ENCODE assay signal across 8 mouse cellular contexts in genomic region chr16:95991122-95991900, GRCm38 (mm10). TPM values are rescaled to one million over a fixed set of nuclear protein-coding genes. Genes with fewer than 3 reads are reported as not detected.
DNase-seq lines count a peak whose midpoint lies in the region; ATAC-seq and TF ChIP-seq lines count a peak whose summit lies in the region.

No protein-coding gene starts in this region.

- 7% methylated on average over 10 of the region's 10 CpGs for WGBS in liver, adult 2 months
- WGBS in liver, embryonic 15.5 days (ENCODE audit: insufficient replicate concordance), result 6% methylated on average over 10 of the region's 10 CpGs

- ATAC-seq in liver, embryonic 15.5 days (ENCODE audit: insufficient read depth), result no peak

- H3K27ac ChIP-seq in liver, adult 2 months (replicated peaks; ENCODE audit: insufficient read depth, low read depth, low read length), result peak overlapping the region; percentile 87
- peak overlapping the region; percentile 69 for H3K27ac ChIP-seq in liver, embryonic 15.5 days (replicated peaks)

- peak overlapping the region; percentile 99 for H3K4me3 ChIP-seq in liver, adult 2 months (ENCODE audit: insufficient read depth, low read depth, low read length)
- peak overlapping the region; percentile 87 for H3K4me3 ChIP-seq in liver, embryonic 15.5 days (replicated peaks)

- peaks cover 5% of the 10 kb centered on the region for H3K4me1 ChIP-seq in liver, adult 2 months (ENCODE audit: control insufficient read depth, insufficient read depth, low read length)
- H3K4me1 ChIP-seq in liver, embryonic 15.5 days (replicated peaks), result peaks cover 18% of the 10 kb centered on the region

- no peaks in the 10 kb centered on the region for H3K27me3 ChIP-seq in liver, adult 2 months (ENCODE audit: control insufficient read depth, insufficient read depth, low read length)
- H3K27me3 ChIP-seq in liver, embryonic 15.5 days, result no peaks in the 10 kb centered on the region

- no peak for DNase-seq in liver, adult 2 months (ENCODE audit: extremely low read depth, low read depth, low spot score)
- no peak for DNase-seq in liver
- peak; percentile 23 for DNase-seq in brain, embryonic 14.5 days (ENCODE audit: low read depth)
- DNase-seq in heart, postnatal 10 days, result peak; percentile 13 to 21
- peak; percentile 28 for DNase-seq in thymus, postnatal 4 days
- DNase-seq in gastrocnemius, postnatal 36 days, result no peak
- no peak for DNase-seq in left cerebral cortex, postnatal 36 days (ENCODE audit: low spot score in 2 of 2)

- peak overlapping the region; percentile 90 for H3K4me2 ChIP-seq in liver, embryonic 15.5 days

- no peaks in the 10 kb centered on the region for H3K9me3 ChIP-seq in liver, embryonic 15.5 days (replicated peaks)

- intact Hi-C loops in heart, postnatal 10 days (cut with DNase I), result no loop called here
- intact Hi-C loops in gastrocnemius, postnatal 36 days (cut with DNase I), result no loop called here
- intact Hi-C loops in left cerebral cortex, postnatal 36 days (cut with DNase I), result no loop called here

- no peak for TF ChIP-seq CTCF in liver, adult 2 months (IDR thresholded peaks at IDR 0.05; ENCODE audit: low read depth, low read length)
- TF ChIP-seq CTCF in brain, embryonic 14.5 days (IDR thresholded peaks at IDR 0.05; ENCODE audit: borderline replicate concordance, extremely low read depth, insufficient read depth, insufficient read length), result no peak

- peak overlapping the region; percentile 87 for H3K9ac ChIP-seq in liver, adult 2 months (ENCODE audit: low read depth, low read length)
- H3K9ac ChIP-seq in liver, embryonic 15.5 days, result peak overlapping the region; percentile 78

- peaks cover 17% of the 10 kb centered on the region; the same call in 1 of the 2 replicates for H3K36me3 ChIP-seq in liver, adult 2 months (ENCODE audit: control insufficient read depth, insufficient read depth, low read length)
- H3K36me3 ChIP-seq in liver, embryonic 15.5 days (replicated peaks), result peaks cover 21% of the 10 kb centered on the region

- H3K79me2 ChIP-seq in liver, adult 2 months (ENCODE audit: control insufficient read depth, insufficient read depth, low read length), result no peaks in the 10 kb centered on the region

- no peak for TF ChIP-seq POLR2A in liver, adult 2 months (IDR thresholded peaks at IDR 0.05; ENCODE audit: extremely low read depth, insufficient read depth, low read length)
- no peak; the same call in 1 of the 2 replicates for TF ChIP-seq POLR2A in brain, embryonic 14.5 days (IDR thresholded peaks at IDR 0.05; ENCODE audit: borderline replicate concordance, extremely low read depth, insufficient read depth, insufficient read length, poor library complexity, severe bottlenecking)

RNA-seq across cellular contexts. Expression of gene Psmg1, which starts 0.6 kb away (rescaled TPM):
- 39.2 and 42.5 TPM in 2 replicates for total RNA-seq in liver, adult 2 months (2014; rRNA removed)
- polyA plus RNA-seq in liver, adult 2 months (2012; rRNA removed), result 21.4 and 23.8 TPM in 2 replicates
- 43.5 and 48.8 TPM in 2 replicates for polyA plus RNA-seq in brain, embryonic 14.5 days (2012; rRNA removed)
- total RNA-seq in heart, postnatal 10 days (2021), result 10 to 100 TPM; 23.8 to 30.0 TPM
- 46.2 and 46.7 TPM in 2 replicates for polyA plus RNA-seq in liver, embryonic 15.5 days (2015; fragmentation: Nextera tagmentation; extraction: Ambion mirVana)
- total RNA-seq in gastrocnemius, postnatal 36 days (2021), result 10 to 100 TPM in 1 of 2 experiments, 1 to 10 TPM in 1; 8.7 to 12.1 TPM
- 10 to 100 TPM; 14.5 to 15.3 TPM for total RNA-seq in left cerebral cortex, postnatal 36 days (2021)

Comparison
In these comparisons a context has a peak if more than half of its experiments do, and no peak if none do; other contexts are left out.
1. DNase-seq: peak in brain, embryonic 14.5 days (single experiment), heart, postnatal 10 days (2 of 2) and thymus, postnatal 4 days (single experiment); none in liver, adult 2 months (single experiment), liver (single experiment), gastrocnemius, postnatal 36 days (0 of 2) and left cerebral cortex, postnatal 36 days (0 of 2).